Mouse (Mus musculus): ENCODE measurements at regions not wholly inside any gene's neighbourhood (a gene's known extent, or its start where the extent isn't known, plus 50 kb on each side); places are given as distances from the start of the nearest gene placed in this dataset.
"Not testable (repeated sequence)": the region's sequence is repeated elsewhere in the genome, so short reads cannot be mapped to it uniquely, and the experiment has no call there.

DNA sequence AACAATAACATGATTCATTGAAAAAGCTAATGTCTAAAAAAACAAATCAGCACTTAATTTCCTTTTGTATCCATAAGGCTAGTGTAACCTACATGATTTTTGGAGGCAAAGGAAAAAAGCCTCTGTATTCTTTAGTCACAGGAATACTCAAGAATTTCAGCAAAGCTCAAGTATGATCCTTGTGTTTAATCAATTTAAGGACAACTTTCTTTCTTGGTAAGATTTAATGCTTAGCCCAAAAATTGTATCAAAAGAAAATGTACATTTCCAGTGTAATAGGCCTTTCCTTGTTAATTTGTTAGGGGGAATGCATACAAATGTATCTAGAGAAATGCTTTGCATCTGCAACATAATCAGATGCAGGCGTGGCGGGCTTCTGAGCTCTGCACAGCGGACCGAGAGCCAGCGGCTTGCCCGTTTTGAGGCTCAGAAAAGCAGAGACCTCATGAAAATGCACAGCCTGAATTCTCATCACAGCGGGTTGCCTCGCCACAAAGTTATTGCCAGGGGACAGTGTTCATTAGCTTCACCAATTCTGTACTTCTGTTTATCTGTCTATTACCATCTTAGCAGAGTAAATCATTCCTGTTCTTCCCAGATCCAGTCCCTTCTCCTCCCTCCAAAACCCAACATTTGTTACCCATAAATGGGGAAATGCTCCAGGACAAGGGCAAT lies 133.2 kb upstream of the Kiz start:
- no peak for ATAC-seq (ENCODE audit: insufficient number of reproducible peaks, low FRiP score, low TSS enrichment)

DNA sequence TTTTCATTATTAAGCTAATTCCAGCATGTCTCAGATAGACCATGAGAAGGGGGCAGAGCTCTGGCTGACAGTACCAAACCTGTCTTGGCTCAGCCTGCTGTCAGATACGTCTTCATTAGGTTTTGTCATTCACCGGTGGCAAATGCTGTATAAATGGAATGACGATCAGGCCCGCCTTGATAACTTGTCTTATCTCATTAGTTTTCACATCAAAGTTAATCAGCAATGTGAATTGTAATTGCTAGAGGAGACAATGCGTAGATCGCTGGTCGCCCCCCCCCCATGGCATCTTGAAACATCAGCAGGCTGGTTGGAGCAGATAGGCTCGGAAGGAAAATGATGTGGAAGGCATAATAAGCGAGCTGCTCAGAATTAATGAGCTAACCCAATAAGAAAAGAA lies 132.5 kb upstream of the Kiz start:
- ATAC-seq (ENCODE audit: insufficient number of reproducible peaks, low FRiP score, low TSS enrichment) = no peak

DNA sequence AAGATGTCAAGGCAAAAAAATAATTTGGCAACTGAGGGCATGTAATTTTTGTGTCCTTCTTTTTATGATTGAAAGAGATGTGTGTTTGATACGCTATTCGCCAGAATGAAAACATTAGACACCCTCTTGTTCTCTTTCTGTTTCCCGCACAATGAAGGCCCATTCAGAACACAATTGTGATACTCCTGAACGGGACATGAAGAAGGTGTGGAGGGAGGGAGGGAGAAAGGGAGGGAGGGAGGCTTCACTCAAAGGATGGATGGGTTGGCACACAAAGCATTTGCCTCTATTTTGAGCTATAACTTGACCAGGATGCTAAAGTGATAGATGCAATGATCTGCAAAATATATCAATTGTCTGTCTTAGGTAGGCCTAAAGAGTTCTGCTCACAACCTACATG lies 132.0 kb upstream of the Kiz start:
- ATAC-seq (ENCODE audit: insufficient number of reproducible peaks, low FRiP score, low TSS enrichment) = no peak

DNA sequence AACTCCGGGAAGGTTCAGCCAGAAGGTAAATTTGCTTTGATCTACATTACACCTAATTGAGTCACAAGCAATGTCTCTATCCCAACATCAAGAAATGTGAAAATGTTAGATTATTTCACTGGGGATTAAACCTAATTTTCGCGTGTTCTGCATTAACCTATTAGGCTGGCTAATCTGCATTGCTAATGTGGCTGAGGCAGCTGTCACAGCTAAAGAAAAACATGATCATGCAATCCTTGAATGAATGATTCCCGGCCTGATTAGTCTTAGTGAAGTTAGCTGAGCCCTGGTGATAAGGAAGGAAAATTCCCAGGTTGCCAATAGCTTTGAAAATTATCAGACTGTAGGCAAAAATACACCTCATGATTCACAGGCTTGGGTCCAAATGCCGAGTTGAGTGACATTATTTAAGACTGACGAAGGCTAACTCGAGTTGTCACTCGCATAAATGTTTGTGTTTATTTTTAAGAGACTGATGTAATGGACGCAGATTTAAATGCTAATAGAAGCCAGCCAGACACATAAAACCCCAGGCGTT lies 131.5 kb upstream of the Kiz start:
- ATAC-seq (ENCODE audit: insufficient number of reproducible peaks, low FRiP score, low TSS enrichment) = no peak

DNA sequence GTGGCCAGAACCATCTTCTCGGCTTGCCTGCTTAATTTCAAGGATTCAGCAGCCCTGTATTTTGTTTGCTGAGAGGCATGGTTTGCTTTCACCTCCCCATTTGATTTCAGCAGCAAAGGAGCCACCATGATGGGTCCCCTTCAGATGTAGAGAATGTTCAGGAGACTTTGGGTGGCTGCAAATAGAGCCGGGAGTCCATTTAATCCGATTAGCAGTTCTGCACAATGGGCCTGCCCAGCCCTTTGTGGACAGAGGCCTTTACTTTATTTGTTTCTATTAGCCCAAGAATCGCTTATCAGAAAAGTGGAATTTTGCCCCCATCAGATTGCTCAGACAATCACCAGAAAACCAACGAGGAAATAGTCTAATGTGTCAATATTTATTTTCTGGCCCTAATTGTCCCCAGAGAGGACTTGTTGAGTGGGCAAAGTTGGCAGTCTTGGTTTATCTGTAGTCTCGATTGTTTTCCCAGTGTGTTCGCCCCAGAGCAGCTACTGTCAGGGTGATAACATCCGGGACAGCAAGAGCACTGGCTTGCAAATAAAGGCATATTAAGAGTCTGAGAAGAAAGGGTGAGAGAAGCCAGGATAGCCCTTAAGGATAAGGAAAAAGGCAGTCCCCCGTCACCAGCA lies 130.6 kb upstream of the Kiz start:
- ATAC-seq (ENCODE audit: insufficient number of reproducible peaks, low FRiP score, low TSS enrichment) = no peak

DNA sequence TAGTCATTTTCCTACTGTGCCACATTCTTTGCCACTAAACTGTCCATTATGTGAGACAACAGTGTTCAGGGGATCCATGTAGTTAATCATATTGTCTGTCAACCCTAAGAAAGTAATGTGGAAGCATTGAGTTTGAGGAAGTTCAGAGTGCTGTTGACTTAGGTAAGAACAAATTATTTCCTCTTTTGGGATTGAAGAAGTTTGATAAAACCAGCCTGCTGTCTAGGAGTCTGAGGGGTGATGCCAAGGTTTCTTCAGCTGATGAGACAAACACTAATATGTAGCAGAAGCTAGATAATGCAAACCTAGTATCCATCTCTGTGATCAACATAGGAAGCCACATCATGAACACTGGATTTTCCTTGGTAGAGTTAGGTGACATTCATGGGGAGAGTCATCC lies 127.0 kb upstream of the Kiz start:
- no peak for ATAC-seq (ENCODE audit: insufficient number of reproducible peaks, low FRiP score, low TSS enrichment)

DNA sequence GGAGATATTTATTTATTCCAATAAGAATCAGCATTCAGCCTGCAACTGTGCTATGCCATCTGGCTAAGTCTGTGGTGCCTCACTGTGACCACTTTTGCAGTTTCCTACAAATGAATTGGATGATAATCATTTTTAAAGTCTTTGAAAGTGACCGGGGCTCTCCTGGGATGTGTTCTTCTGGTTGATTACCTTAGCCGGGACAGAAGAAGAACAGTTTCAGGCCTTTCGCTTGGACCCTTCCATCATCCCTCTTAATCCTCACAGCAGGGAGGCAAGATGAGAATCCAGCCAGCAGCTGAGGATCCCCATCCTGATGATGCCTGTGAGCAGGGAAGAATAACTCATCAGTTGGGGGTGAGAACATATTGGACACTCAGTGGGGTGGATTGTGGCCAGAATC lies 124.6 kb upstream of the Kiz start:
- no peak for ATAC-seq (ENCODE audit: insufficient number of reproducible peaks, low FRiP score, low TSS enrichment)

DNA sequence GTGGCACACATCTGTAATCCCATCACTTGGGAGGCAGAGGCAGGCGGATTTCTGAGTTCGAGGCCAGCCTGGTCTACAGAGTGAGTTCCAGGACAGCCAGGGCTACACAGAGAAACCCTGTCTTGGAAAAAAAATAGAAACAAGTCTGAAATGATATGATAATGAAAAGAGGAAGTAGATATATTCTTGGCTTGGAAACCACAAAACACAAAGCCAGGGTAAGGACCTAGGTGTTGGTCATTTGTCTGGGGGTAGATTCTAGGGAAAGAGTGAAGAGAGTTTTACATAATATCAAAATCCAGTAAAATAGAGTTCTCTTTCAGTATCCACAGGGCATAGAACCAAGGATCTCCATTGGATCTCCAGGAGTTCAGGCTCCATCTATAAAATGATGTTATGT lies 122.8 kb upstream of the Kiz start:
- not testable (repeated sequence) for ATAC-seq (ENCODE audit: insufficient number of reproducible peaks, low FRiP score, low TSS enrichment)

DNA sequence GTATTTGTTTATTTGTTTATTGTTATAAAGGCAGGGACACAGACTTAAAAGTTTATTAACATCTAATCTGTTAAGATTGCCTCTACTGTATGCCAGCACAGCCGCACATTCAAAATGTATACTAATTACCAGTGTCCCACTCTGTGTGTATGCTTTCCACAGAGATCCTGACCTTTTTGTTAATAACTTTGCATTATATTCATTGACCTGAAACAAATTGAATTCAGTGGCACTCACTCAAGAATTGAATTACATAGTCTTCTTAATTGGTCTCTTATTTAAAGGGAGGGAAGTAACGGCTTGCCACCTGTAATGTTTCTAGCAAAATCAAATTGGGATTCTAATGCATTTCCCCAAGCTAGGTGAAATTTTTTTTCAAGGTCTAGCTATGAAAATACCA lies 111.3 kb upstream of the Kiz start:
- no peak for ATAC-seq (ENCODE audit: insufficient number of reproducible peaks, low FRiP score, low TSS enrichment)

DNA sequence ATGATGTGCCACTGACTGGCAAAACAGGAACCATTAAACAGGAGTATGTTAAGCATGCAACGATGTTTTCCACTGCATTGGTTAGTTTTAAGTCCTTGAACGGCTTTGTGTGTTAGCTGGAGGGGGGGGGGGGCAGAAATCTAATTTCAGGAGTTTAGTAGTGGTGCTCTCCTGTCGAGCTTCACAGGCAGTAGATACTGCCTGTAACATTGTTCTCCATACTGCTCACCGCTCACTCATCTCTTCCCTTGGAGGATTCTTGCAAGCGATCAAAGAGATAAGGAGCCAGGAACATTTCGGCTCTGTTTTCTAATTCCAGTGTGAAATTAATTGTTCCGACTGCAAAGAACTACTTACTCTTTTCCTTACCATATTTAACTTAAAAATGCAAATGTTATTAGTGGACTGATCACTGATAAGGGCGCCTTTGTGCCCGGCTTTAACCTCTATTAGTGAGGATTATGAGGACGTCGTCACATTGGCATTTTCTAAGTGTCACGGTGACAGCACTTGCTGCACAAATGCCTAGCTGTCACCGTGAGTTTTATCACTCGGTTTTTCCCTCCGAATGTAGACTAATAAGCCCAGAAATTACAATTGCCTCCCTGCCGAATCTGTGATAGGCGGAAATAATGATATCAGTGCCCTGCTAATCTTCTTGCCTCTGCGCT lies 110.5 kb upstream of the Kiz start:
- no peak for ATAC-seq (ENCODE audit: insufficient number of reproducible peaks, low FRiP score, low TSS enrichment)

DNA sequence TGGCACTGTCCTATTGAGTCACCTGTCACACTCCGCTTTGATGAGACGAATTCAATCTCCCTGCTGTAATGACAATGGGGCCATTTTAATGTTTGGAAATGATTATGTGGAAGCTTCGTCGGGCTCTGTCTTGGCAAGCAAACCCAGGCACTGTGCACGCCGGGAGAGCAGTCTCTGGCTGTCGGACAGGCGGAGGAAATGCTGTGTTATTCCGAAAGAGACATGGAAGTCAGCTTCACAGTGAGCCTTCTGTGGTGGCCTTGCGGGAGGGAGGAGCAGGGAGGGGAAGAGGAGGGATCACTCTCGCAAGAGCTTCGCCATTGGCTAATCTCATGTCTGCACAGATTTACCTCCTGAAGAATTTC lies 110.0 kb upstream of the Kiz start:
- ATAC-seq (ENCODE audit: insufficient number of reproducible peaks, low FRiP score, low TSS enrichment) = peak; percentile 87

DNA sequence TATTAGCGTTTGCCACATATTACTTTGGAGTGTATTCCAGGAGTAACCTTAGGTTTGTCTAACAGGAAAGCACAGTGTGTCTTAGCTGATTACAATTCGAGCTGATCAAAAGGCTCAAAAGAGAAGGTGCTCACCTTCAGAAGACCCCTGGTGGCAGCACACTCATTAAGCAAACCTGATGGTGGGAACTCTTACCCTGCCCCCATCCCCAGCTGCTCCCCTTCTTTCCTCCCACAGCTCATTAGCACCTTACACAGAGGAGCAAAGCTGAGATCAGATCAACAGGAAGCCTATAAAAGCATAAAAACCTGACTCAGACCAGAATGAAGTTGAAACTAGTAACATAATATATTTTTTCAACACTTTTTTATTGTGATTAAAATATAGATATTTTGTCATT lies 101.7 kb upstream of the Kiz start:
- no peak for ATAC-seq (ENCODE audit: insufficient number of reproducible peaks, low FRiP score, low TSS enrichment)

DNA sequence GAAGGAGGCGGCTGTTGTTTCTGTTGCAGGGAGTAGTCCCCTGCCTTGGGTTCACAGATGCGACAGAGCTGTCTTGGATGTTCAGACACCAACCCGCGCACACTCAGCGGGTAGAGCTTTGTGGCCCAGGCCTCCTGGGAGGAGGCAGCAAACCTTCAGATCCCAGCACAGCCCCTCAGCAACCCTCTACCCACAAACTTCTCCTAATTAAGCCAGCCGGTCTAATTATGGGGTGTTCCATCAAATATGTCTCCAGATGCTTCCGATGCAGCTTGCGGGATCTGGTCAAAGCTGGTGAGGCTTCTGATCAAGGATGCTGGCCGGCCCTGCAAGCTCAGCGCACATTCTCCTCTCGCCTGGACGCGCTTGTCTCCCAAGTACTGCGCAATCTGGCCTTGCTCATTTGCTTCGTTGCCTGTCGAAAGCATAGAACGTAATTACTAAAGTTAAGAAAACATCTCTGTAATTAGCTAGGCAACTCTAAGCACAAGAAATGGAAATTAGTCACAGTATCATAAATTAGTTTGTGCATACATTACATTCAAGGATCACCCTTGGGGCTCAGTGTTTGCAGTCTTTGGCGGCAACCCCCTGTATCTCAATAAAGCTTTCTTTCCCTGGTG lies 92.0 kb upstream of the Kiz start:
- no peak for ATAC-seq (ENCODE audit: insufficient number of reproducible peaks, low FRiP score, low TSS enrichment)

DNA sequence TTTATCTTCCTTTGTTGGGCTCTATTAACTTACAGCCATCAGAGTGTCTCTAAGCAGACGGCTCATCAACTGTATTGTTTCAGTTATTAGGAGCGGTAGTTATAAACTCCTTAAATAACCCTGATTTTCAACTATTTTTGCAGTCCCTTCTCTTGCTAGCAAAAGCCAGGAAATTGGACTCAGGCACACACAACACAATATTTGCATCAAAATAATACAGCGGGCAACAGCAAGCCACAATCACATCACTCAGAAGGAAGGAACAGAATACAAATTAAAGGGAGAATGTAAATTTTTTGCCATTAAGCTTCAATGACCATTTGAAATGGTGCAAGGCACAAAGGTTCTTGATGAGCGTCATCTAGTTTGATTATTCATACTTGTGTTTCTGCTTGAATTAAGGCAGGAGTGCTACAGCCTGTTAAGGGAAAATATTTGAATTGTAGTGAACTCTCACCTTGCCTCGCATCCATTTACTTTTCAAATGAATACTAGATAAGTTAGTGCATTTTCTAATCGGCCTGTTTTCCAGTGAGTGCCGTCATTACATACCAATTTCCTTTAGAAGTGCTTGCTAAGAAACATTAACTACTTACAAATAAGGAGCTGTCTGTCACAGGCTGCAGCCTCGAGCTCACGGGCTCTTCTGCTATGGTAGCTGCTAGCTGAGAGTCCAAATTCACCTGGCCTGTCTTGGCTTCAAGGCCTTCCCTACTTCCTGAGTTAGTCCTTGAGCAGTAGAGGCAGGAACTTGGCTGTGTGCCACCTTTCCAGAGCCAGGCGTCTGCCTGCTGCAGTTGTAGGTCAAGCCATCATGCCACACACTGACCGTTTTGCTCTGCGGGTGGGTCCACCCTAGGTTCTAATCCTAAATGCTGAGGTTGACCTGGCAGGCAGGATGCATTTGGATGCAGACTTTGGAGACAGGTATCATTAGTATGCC lies 91.1 kb upstream of the Kiz start:
- ATAC-seq (ENCODE audit: insufficient number of reproducible peaks, low FRiP score, low TSS enrichment) = no peak

DNA sequence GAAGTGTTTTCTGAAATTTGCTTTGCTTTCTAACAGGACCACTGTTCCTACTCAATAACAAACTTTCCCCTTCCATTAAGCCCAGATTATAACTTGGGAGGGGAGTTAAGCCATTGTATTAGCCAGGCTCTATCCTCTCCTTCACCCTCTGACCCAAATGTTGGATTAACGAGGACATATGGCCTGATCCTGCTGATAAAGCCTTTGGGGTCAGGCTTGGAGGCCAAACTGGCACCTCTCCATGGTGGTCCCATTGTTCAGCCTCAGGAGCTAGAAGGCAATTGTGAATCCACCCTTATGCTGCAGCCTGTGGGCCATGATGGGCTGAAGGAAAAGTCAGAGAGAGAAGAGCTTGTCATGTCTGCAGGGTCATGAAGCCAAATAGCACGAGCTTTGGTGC lies 80.8 kb upstream of the Kiz start:
- ATAC-seq (ENCODE audit: insufficient number of reproducible peaks, low FRiP score, low TSS enrichment) = no peak

DNA sequence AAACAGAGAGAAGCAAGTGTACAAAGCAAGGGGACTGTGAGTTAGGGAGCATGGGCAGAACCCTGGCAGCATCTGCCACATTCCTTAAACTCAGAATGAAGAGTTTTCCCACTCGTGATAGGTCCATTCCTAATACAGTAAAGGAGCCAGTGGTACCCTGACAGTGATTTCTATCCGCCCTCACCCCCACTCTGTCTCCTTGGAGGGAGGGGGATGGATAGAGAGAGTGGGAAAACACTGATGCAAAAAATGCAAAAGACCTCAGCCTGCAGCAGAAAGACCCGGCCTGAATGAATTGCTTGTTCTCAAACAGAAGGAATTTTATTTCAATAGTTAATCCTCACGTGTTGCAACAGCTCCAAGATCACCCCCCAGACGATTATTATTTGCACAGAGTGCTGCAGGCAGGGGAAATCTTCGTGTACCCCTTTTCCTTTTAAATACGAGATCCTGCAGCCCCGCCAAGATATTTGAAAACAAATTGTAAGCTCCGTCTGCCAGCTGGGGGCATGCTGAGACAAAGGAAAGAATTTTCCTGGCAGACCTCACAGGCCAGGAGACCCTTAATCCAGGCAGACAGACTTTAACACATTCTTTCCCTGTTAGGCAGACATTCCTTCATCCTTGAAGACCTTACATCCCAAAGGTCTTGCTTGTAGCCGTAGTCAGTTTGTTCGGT lies 68.4 kb upstream of the Kiz start:
- ATAC-seq (ENCODE audit: insufficient number of reproducible peaks, low FRiP score, low TSS enrichment) = no peak

DNA sequence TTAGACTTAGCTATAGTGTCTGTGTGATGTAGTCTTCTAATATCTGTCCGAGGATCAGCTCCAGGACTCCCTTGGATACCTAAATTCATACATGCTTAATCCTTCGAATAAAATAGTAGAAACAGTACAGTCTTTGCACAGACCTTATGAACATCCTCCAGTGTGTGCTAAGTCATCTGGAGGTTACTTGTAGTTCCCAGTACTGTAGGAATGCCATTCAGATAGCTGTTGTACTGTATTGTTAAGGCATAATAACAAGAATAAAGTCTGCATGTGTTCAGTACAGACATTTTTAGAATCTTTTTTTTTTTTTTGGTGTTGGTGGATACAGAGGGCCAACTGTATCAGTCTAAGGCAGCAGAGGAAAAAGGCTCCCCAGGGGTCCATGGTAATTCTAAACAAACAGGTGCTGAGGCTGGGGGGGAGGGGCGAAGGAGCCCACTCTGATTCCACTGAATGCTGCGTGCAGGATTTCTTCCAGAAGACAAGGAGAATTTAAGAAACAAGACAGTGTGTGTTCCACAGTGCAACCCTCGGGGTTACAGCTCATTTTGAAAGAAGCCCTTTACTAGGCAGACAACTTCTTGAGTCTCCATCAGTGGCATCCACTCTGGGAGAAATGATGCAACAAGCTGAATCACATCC lies 67.7 kb upstream of the Kiz start:
- ATAC-seq (ENCODE audit: insufficient number of reproducible peaks, low FRiP score, low TSS enrichment) = no peak

DNA sequence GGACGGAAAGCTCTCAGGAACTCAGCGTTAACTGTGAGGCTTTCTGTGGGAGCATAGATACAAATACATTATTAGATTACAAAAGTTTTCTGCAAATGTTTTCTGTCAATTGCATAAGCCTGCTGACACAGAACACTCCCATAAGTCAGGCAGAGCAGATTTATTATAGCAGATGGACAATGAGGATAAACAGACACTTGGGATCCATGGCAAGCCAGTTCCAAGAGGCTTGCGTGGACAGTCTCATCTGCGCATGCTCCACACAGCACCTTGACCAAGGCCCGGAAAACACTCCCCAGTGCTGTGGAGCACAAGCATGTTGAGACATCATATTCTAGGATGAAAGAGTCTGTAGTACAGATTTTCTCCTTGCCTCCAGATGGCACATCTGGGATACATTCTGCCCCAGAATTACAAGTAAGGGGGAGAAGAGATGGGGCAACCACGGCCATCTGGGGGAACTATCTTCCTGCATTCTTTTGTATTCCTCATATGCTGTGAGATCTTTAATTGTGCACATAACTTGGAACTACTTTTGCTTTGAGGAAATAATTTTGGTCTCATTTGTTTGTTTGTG lies 62.7 kb upstream of the Kiz start:
- no peak for ATAC-seq (ENCODE audit: insufficient number of reproducible peaks, low FRiP score, low TSS enrichment)

DNA sequence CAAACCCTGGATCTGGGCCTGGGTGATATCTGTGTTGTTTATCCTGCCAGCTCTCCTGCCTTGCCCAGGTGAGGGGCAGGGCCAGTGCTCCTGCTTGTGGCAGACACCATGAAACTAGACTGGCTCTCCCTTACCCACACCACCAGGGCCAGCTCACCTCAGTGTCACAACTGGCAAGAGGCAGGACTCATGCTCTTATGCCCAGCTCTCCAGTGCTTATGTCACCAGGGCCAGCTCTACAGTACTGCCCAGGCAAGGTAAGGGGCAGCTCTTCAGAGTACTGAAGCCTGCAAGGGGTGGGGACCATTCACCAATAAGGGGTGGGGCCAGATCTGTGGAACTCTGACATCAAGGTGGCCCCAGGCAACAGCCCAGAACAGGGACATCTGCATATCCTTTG lies 52.7 kb upstream of the Kiz start:
- ATAC-seq (ENCODE audit: insufficient number of reproducible peaks, low FRiP score, low TSS enrichment) = no peak; the same call in 1 of the 2 replicates

Data from cerebellum, adult (tissue).